Mouse (Mus musculus): ENCODE results near the gene Cfap97d1. TPM values are rescaled to one million over a fixed set of nuclear protein-coding genes. Genes with fewer than 3 reads are reported as not detected.

Cfap97d1 gene
- not detected for total RNA-seq (2021)
- long read RNA-seq, experiment 1: 0 reads
- long read RNA-seq, experiment 2: 0 reads

GRCm38 (mm10) chr11:101984054-101985025 lies at the start of gene Cfap97d1:
Gene Cfap97d1 (plus strand): TSS chr11:101984279.
- DNase-seq: peak; percentile 94 to 95

GRCm38 (mm10) chr11:101935743-101936142 lies 48.3 kb upstream of the Cfap97d1 start:
- no peak for DNase-seq

- no peak for DNase-seq
Observed at GRCm38 (mm10) chr11:101936421-101936820, 47.7 kb upstream of the Cfap97d1 start.

GRCm38 (mm10) chr11:101937108-101937507 lies 47.0 kb upstream of the Cfap97d1 start:
- peak; percentile 22 to 61 for DNase-seq

- no peak for DNase-seq
Observed at GRCm38 (mm10) chr11:101943055-101943454, 41.0 kb upstream of the Cfap97d1 start.

- DNase-seq: no peak
Observed at GRCm38 (mm10) chr11:101946525-101946924, 37.6 kb upstream of the Cfap97d1 start.

- DNase-seq: no peak
Observed at GRCm38 (mm10) chr11:101950021-101950420, 34.1 kb upstream of the Cfap97d1 start.

- peak; percentile 45 to 59 for DNase-seq
Observed at GRCm38 (mm10) chr11:101952541-101953341, 31.3 kb upstream of the Cfap97d1 start.

- DNase-seq: no peak
Observed at GRCm38 (mm10) chr11:101953441-101953840, 30.6 kb upstream of the Cfap97d1 start.

GRCm38 (mm10) chr11:101957476-101957875 lies 26.6 kb upstream of the Cfap97d1 start:
- DNase-seq: peak; percentile 17 to 21

GRCm38 (mm10) chr11:101963043-101963442 lies 21.0 kb upstream of the Cfap97d1 start:
- DNase-seq: no peak

GRCm38 (mm10) chr11:101963473-101964291 lies 20.4 kb upstream of the Cfap97d1 start:
- DNase-seq: peak; percentile 46 to 63

GRCm38 (mm10) chr11:101964647-101965046 lies 19.4 kb upstream of the Cfap97d1 start:
- no peak for DNase-seq

- DNase-seq: no peak
Observed at GRCm38 (mm10) chr11:101965553-101965952, 18.5 kb upstream of the Cfap97d1 start.

- no peak for DNase-seq
Observed at GRCm38 (mm10) chr11:101966965-101967614, 17.0 kb upstream of the Cfap97d1 start, which contains the start of gene Sost. Gene Sost (minus strand): TSS chr11:101967015.

- no peak for DNase-seq
Observed at GRCm38 (mm10) chr11:101968311-101968710, 15.8 kb upstream of the Cfap97d1 start.

- DNase-seq: peak; percentile 73 to 84
Observed at GRCm38 (mm10) chr11:101968791-101969190, 15.3 kb upstream of the Cfap97d1 start.

- DNase-seq: no peak
Observed at GRCm38 (mm10) chr11:101969835-101970234, 14.2 kb upstream of the Cfap97d1 start.

GRCm38 (mm10) chr11:101971410-101971809 lies 12.7 kb upstream of the Cfap97d1 start:
- DNase-seq: peak; percentile 35 to 60

- DNase-seq: no peak
Observed at GRCm38 (mm10) chr11:101972097-101972496, 12.0 kb upstream of the Cfap97d1 start.

- DNase-seq: no peak
Observed at GRCm38 (mm10) chr11:101972651-101973050, 11.4 kb upstream of the Cfap97d1 start.
